Mouse (Mus musculus) heart, embryonic 15.5 days (tissue): Measurements from ENCODE around the gene Golt1a. TPM values are rescaled to one million over a fixed set of nuclear protein-coding genes. Genes with fewer than 3 reads are reported as not detected.

Experiments
- ATAC-seq: fragments of 200-750 bp; cut with Nextera tagmentation; replicated peaks from 2 replicates; pipeline ENCODE4 v1.8.0; 2017; ENCODE audit warnings: low read depth, moderate TSS enrichment; ENCODE audit not compliant: insufficient number of reproducible peaks, insufficient read depth, low FRiP score
- H3K27ac ChIP-seq: fragments of 300-500 bp; sonication (generic); 2 replicates; pipeline ENCODE4 v1.5.1; 2015; ENCODE audit warnings: mild to moderate bottlenecking, inconsistent platforms
- H3K27me3 ChIP-seq: fragments of 300-500 bp; sonication (generic); 2 replicates; pipeline ENCODE4 v1.6.1; 2015; ENCODE audit warnings: inconsistent platforms
- H3K36me3 ChIP-seq: fragments of 300-500 bp; sonication (generic); 2 replicates; pipeline ENCODE4 v1.6.1; 2015; ENCODE audit warnings: mild to moderate bottlenecking, inconsistent platforms
- H3K4me1 ChIP-seq: fragments of 300-500 bp; sonication (generic); replicated peaks from 2 replicates; pipeline ENCODE4 v1.6.1; 2015; ENCODE audit warnings: inconsistent platforms
- H3K4me2 ChIP-seq: fragments of 300-500 bp; sonication (generic); 2 replicates; pipeline ENCODE4 v1.6.1; 2015; ENCODE audit warnings: inconsistent platforms, mild to moderate bottlenecking, moderate library complexity
- H3K4me3 ChIP-seq: fragments of 300-500 bp; sonication (generic); 2 replicates; pipeline ENCODE4 v1.5.1; 2015; ENCODE audit warnings: mild to moderate bottlenecking, inconsistent platforms
- H3K9ac ChIP-seq: fragments of 300-500 bp; sonication (generic); 2 replicates; pipeline ENCODE4 v1.6.1; 2015; ENCODE audit warnings: mild to moderate bottlenecking, inconsistent platforms
- H3K9me3 ChIP-seq: fragments of 300-500 bp; sonication (generic); replicated peaks from 2 replicates; pipeline ENCODE4 v1.6.1; 2016; ENCODE audit warnings: inconsistent platforms
- WGBS: fragments of 180-500 bp; shearing (Covaris S2); methylation state at CpG from one replicate; pipeline ENCODE4 v1.1.7; 2015; ENCODE audit warnings: mixed read lengths; 5-methylcytosine and 5-hydroxymethylcytosine counted together
- polyA plus RNA-seq: library from polyadenylated mRNA; unstranded; fragments of >200 nt; fragmentation: Nextera tagmentation; extraction: Ambion mirVana; gene quantifications from 2 replicates; pipeline ENCODE4 v1.2.1, GENCODE M21; 2015

Gene Golt1a
- polyA plus RNA-seq, 1 experiment from 2014 or later, result not detected

GRCm38 (mm10) chr1:133306842-133307241 is 2.8 kb upstream of the Golt1a start:
- Histone ChIP-seq H3K27ac (0 out of 2 replicates have a peak overlapping the region, but pooled peaks have one; percentile 31), H3K36me3 (no peaks in the 10 kb centered on the region), H3K4me3 (no peak overlapping the region), H3K27me3 (0 out of 2 replicates have a peak, but pooled peaks cover 3% of the 10 kb centered on the region), H3K9ac (no peak overlapping the region), H3K4me1 (peaks cover 18% of the 10 kb centered on the region), H3K9me3 (no peaks in the 10 kb centered on the region), H3K4me2 (no peak overlapping the region)
- ATAC-seq, result no peak
- WGBS, result 9% methylated on average over 4 of the region's 4 CpGs

GRCm38 (mm10) chr1:133307318-133307717 is 2.3 kb upstream of the Golt1a start:
- H3K9ac ChIP-seq, result no peak overlapping the region
- ATAC-seq, result no peak
- H3K4me1 ChIP-seq, result peaks cover 17% of the 10 kb centered on the region
- H3K4me2 ChIP-seq, result no peak overlapping the region
- no peak overlapping the region for H3K27ac ChIP-seq
- 9% methylated on average over 6 of the region's 6 CpGs for WGBS
- H3K36me3 ChIP-seq, result no peaks in the 10 kb centered on the region
- H3K9me3 ChIP-seq, result no peaks in the 10 kb centered on the region
- 0 out of 2 replicates have a peak, but pooled peaks cover 3% of the 10 kb centered on the region for H3K27me3 ChIP-seq
- H3K4me3 ChIP-seq, result no peak overlapping the region

- Histone ChIP-seq H3K4me2 (no peak overlapping the region), H3K4me3 (no peak overlapping the region), H3K36me3 (no peaks in the 10 kb centered on the region), H3K27me3 (0 out of 2 replicates have a peak, but pooled peaks cover 3% of the 10 kb centered on the region), H3K27ac (no peak overlapping the region), H3K9ac (no peak overlapping the region), H3K4me1 (peaks cover 8% of the 10 kb centered on the region), H3K9me3 (no peaks in the 10 kb centered on the region)
- no peak for ATAC-seq
- 59% methylated on average over 4 of the region's 4 CpGs for WGBS
Observed at GRCm38 (mm10) chr1:133311240-133311639, 1.6 kb downstream of the Golt1a start.

- no peak overlapping the region for H3K4me3 ChIP-seq
- no peaks in the 10 kb centered on the region for H3K9me3 ChIP-seq
- 14% methylated on average over 10 of the region's 10 CpGs for WGBS
- peaks cover 6% of the 10 kb centered on the region for H3K4me1 ChIP-seq
- ATAC-seq, result no peak
- 0 out of 2 replicates have a peak, but pooled peaks cover 3% of the 10 kb centered on the region for H3K27me3 ChIP-seq
- H3K4me2 ChIP-seq, result no peak overlapping the region
- H3K36me3 ChIP-seq, result no peaks in the 10 kb centered on the region
- H3K9ac ChIP-seq, result no peak overlapping the region
- H3K27ac ChIP-seq, result no peak overlapping the region
Observed at GRCm38 (mm10) chr1:133311946-133312345, 2.3 kb downstream of the Golt1a start.

GRCm38 (mm10) chr1:133314364-133314763 is 4.8 kb downstream of the Golt1a start:
- 23% methylated on average over 8 of the region's 8 CpGs for WGBS
- H3K27me3 ChIP-seq, result 0 out of 2 replicates have a peak, but pooled peaks cover 3% of the 10 kb centered on the region
- H3K9me3 ChIP-seq, result 0 out of 2 replicates have a peak, but pooled peaks cover 3% of the 10 kb centered on the region
- no peak overlapping the region for H3K4me2 ChIP-seq
- no peak for ATAC-seq
- H3K27ac ChIP-seq, result no peak overlapping the region
- no peak overlapping the region for H3K9ac ChIP-seq
- H3K36me3 ChIP-seq, result no peaks in the 10 kb centered on the region
- H3K4me3 ChIP-seq, result no peak overlapping the region
- H3K4me1 ChIP-seq, result peaks cover 3% of the 10 kb centered on the region

- H3K27ac ChIP-seq, result no peak overlapping the region
- no peaks in the 10 kb centered on the region for H3K27me3 ChIP-seq
- no peak overlapping the region for H3K9ac ChIP-seq
- no peak overlapping the region for H3K4me3 ChIP-seq
- 69% methylated on average over 6 of the region's 6 CpGs for WGBS
- H3K4me1 ChIP-seq, result peaks cover 3% of the 10 kb centered on the region
- H3K4me2 ChIP-seq, result no peak overlapping the region
- 0 out of 2 replicates have a peak, but pooled peaks cover 3% of the 10 kb centered on the region for H3K9me3 ChIP-seq
- no peak for ATAC-seq
- H3K36me3 ChIP-seq, result no peaks in the 10 kb centered on the region
Observed at GRCm38 (mm10) chr1:133315775-133316174, 6.2 kb downstream of the Golt1a start.

- no peak overlapping the region for H3K4me3 ChIP-seq
- H3K4me1 ChIP-seq, result peaks cover 3% of the 10 kb centered on the region
- 0 out of 2 replicates have a peak, but pooled peaks cover 3% of the 10 kb centered on the region for H3K9me3 ChIP-seq
- no peaks in the 10 kb centered on the region for H3K36me3 ChIP-seq
- H3K4me2 ChIP-seq, result no peak overlapping the region
- no peak overlapping the region for H3K9ac ChIP-seq
- H3K27me3 ChIP-seq, result no peaks in the 10 kb centered on the region
- ATAC-seq, result no peak
- no peak overlapping the region for H3K27ac ChIP-seq
- WGBS, result 80% methylated on average over 4 of the region's 4 CpGs
Observed at GRCm38 (mm10) chr1:133316577-133316976, 7.0 kb downstream of the Golt1a start.

GRCm38 (mm10) chr1:133317149-133317548 is 7.5 kb downstream of the Golt1a start:
- no peak for ATAC-seq
- no peak overlapping the region for H3K27ac ChIP-seq
- H3K36me3 ChIP-seq, result no peaks in the 10 kb centered on the region
- H3K9ac ChIP-seq, result no peak overlapping the region
- H3K4me1 ChIP-seq, result peaks cover under 1% of the 10 kb centered on the region; the same call in 1 of the 2 replicates
- 78% methylated on average over 1 of the region's 1 CpGs for WGBS
- 0 out of 2 replicates have a peak, but pooled peaks cover 3% of the 10 kb centered on the region for H3K9me3 ChIP-seq
- no peak overlapping the region for H3K4me2 ChIP-seq
- no peak overlapping the region for H3K4me3 ChIP-seq
- H3K27me3 ChIP-seq, result no peaks in the 10 kb centered on the region

- H3K4me3 ChIP-seq, result no peak within 1 kb of the TSS
- H3K27me3 ChIP-seq, result 0 out of 2 replicates have a peak, but pooled peaks cover 3% of the 10 kb centered on the region
- no peaks in the 10 kb centered on the region for H3K4me1 ChIP-seq
- 0 out of 2 replicates have a peak, but pooled peaks cover 3% of the 10 kb centered on the region for H3K9me3 ChIP-seq
- WGBS, result 79% methylated on average over 13 of the region's 13 CpGs
- no peak for ATAC-seq
- H3K9ac ChIP-seq, result no peak within 1 kb of the TSS
- H3K4me2 ChIP-seq, result no peak within 1 kb of the TSS
- H3K27ac ChIP-seq, result no peak within 1 kb of the TSS
- no peaks in the 10 kb centered on the region for H3K36me3 ChIP-seq
Observed at GRCm38 (mm10) chr1:133321267-133321925, 11.8 kb downstream of the Golt1a start, which contains the start of gene Kiss1. Gene Kiss1, plus strand, starts transcription at chr1:133321875.

GRCm38 (mm10) chr1:133323333-133323732 is 13.7 kb downstream of the Golt1a start:
- WGBS, result 37% methylated on average over 5 of the region's 5 CpGs
- H3K4me3 ChIP-seq, result no peak overlapping the region
- ATAC-seq, result no peak
- no peaks in the 10 kb centered on the region for H3K36me3 ChIP-seq
- H3K27me3 ChIP-seq, result peaks cover 13% of the 10 kb centered on the region
- no peak overlapping the region for H3K27ac ChIP-seq
- no peak overlapping the region for H3K9ac ChIP-seq
- H3K9me3 ChIP-seq, result 0 out of 2 replicates have a peak, but pooled peaks cover 2% of the 10 kb centered on the region
- H3K4me1 ChIP-seq, result no peaks in the 10 kb centered on the region
- H3K4me2 ChIP-seq, result no peak overlapping the region

- no peaks in the 10 kb centered on the region for H3K36me3 ChIP-seq
- peaks cover 8% of the 10 kb centered on the region for H3K4me1 ChIP-seq
- ATAC-seq, result no peak
- peaks cover 36% of the 10 kb centered on the region for H3K27me3 ChIP-seq
- H3K9ac ChIP-seq, result no peak overlapping the region
- no peak overlapping the region for H3K4me3 ChIP-seq
- H3K4me2 ChIP-seq, result no peak overlapping the region
- no peak overlapping the region for H3K27ac ChIP-seq
- 74% methylated on average over 8 of the region's 8 CpGs for WGBS
- H3K9me3 ChIP-seq, result no peaks in the 10 kb centered on the region
Observed at GRCm38 (mm10) chr1:133325951-133326350, 16.4 kb downstream of the Golt1a start.

- Histone ChIP-seq H3K27me3 (peaks cover 40% of the 10 kb centered on the region), H3K4me2 (no peak overlapping the region), H3K9me3 (no peaks in the 10 kb centered on the region), H3K36me3 (no peaks in the 10 kb centered on the region), H3K27ac (no peak overlapping the region), H3K4me1 (peaks cover 8% of the 10 kb centered on the region), H3K4me3 (no peak overlapping the region), H3K9ac (no peak overlapping the region)
- ATAC-seq, result no peak
- 58% methylated on average over 5 of the region's 5 CpGs for WGBS
Observed at GRCm38 (mm10) chr1:133327094-133327493, 17.5 kb downstream of the Golt1a start.
